Mouse (Mus musculus): ENCODE data around the gene Anxa9.

Gene Anxa9

GRCm38 (mm10) chr3:95284062-95284461 lies 22.9 kb downstream of the Anxa9 start:
- no peak for DNase-seq (ENCODE audit: extremely low spot score)

DNA sequence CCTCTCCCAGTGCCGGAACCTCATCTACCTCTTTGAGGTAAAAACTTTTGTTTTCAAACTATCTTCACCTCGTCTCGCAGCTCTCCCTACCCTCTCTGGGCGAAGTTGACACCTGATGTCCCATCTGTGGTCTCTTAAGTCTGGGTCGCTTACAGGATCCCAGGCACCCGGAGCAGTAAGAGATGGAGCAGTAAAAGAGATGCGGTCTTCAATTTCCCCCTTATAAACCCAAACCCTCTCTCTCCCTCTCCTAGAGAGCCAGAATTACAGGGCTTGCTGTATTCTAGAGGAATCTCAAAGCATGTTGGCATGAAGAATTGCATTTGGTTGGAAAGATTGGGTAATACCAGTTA lies 23.4 kb downstream of the Anxa9 start:
- no peak for DNase-seq (ENCODE audit: extremely low spot score)

DNA sequence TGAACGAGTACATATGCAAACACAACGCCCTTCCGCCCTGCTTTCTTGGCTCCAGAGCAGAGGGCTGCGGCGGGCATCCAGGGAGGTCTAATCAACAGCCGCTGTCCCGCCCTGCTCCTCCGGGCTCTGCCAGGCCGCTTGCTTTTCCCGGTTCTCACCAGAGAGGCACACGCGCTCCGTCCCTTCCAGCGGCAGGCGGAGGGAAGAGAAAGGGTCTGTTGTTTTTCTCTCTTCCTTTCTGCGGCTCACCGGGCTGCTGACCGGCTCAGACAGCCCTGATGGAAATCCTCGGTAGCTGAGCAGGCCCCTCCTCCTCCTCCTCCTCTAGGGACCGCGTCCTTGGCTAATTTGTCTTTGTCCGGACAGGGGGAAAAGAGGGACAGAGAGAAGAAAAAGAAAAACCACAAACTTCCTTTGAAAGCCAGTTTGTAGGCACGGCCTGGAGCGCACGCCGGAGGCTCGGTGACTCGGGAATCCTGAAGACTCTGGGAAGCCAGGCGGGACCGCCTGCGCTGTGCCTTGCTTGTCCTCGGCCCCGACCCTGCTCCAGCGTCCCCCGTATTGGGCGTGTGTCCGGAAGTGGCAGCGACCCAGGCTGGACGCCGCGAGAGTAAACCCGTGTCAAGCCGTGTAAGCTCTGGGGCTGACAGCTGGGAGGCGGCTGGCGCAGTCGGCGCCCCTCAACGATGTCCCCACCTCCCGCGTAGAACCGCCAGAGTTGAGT lies 23.9 kb downstream of the Anxa9 start:
- peak; percentile 84 for DNase-seq (ENCODE audit: extremely low spot score)

- no peak for DNase-seq (ENCODE audit: extremely low spot score)
Measured at GRCm38 (mm10) chr3:95282381-95282864, 24.6 kb downstream of the Anxa9 start.

DNA sequence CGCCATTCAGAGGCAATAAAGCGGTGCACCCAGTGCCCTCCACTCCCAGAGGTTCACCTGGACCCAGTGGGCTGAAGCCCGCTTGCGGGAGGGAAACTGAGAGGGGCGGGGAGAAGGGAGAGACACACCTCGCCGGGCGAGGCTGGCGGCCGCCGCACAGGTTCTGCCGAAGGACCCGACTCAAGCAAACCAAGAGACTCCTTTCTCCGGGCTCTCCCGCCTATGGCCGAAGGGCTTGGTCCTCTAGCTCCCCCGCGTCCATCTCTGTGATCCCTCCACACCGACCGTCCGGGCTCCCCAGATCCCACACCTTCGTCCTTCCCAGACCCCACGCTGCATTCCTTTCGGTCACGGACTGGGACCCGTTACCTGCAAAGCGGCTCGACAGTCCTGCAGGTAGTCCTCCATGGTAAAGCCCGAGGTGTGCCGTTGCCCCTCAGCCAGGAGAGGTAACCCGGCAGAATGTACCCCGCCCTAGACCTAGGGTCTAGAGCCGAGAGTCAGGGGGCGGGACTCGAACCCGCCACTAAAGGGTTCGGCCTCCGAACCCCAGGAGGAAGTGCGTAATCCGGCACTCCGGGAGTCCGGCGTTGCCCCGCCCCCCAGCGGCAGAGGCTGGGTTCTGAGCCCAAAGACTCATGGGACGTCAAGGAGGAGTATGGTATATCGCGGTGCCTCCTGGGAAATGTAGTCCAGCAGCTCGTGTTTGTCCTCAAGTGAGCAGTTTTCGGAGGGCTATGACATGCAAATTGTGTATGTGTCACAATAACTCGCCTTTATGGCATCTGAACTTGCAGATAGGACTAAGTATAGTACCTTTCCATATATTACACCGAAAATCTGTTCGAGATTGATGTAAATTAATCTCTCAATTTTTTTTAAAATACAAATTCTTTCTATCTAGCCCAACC lies 25.5 kb downstream of the Anxa9 start, which contains the start of the genes Mindy1 and Prune1:
Mindy1 (plus strand) TSS at position 130 of the 911 bp plus-strand sequence.
Prune1 (minus strand) TSS at position 861 of the 911 bp plus-strand sequence.
- peak; percentile 97 for DNase-seq (ENCODE audit: extremely low spot score)

DNA sequence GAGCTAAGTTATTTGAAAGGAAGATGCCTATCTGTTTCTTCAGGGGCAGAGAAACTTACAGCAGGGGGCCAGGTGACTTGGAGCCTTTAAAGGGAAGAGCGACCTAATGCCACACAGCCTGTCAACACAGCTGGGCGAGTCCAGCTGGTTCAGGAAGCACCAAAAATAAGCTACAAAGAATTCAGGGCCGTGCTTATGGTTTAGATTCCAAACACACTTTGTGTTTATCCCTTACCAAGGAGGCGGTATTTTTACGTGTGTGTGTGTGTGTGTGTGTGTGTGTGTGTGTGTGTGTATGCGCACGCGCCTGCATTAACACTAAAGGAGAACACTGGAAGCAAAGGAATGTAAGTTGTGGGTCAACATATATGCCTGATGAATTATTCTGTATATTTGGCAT lies 26.2 kb downstream of the Anxa9 start:
- no peak for DNase-seq (ENCODE audit: extremely low spot score)

DNA sequence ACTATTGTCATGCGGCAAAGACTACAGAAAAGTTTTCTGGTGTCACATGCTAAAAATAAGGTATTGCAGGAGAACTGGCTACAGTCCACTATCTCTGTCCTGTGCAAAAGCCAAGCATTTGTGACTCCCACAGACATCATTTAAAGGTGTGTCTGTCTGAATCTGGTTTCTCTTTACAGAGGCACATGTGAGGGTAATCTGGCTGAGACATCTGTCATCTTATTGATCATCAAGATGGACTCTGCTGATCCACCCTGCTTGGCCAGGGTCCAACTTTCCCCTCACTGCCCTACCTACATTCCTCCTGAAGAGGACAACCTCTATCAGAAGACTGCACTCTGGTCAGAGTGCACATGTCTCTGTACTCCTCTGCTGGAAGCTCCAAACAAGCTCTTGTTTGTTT lies 29.8 kb downstream of the Anxa9 start:
- DNase-seq (ENCODE audit: extremely low spot score): no peak

- no peak for DNase-seq (ENCODE audit: extremely low spot score)
Measured at GRCm38 (mm10) chr3:95276428-95276934, 30.5 kb downstream of the Anxa9 start.

GRCm38 (mm10) chr3:95275161-95275560 lies 31.8 kb downstream of the Anxa9 start:
- DNase-seq (ENCODE audit: extremely low spot score): no peak

DNA sequence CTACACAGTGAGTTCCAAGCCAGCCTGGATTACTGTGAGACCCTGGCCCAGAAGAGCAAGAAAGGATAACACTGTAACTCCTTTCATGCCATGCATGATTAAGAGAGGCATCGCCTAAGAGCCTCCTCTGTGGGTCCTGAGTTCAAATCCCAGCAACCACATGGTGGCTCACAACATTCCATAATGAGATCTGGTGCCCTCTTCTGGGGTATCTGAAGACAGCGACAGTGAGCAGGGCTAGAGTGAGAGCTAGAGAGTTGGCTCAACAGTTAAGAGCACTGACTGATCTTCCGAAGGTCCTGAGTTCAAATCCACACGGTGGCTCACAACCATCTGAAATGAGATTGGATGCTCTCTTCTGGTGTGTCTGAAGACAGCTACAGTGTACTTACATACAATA lies 32.5 kb downstream of the Anxa9 start:
- no peak for DNase-seq (ENCODE audit: extremely low spot score)

DNA sequence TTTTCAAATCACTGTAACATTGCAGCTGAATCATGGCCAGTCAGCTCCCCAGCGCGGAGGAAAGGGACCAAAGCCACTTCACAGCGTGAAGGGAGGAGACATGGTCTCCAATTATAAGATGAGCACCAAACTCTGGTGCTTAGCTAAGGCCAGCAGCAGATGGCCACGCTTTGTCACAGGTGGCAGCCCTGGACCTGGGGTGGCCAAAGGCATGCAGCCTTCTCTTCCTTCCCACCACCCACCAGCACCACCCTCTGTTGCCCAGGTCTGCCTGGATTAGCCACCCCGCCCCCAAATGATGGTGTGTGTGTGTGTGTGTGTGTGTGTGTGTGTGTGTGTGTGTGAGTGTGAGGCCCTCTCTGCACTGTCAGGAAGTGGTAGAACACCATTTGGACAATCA lies 33.5 kb downstream of the Anxa9 start:
- no peak for DNase-seq (ENCODE audit: extremely low spot score)

GRCm38 (mm10) chr3:95270766-95271364 lies 36.1 kb downstream of the Anxa9 start:
- DNase-seq (ENCODE audit: extremely low spot score): no peak

GRCm38 (mm10) chr3:95269789-95270188 lies 37.2 kb downstream of the Anxa9 start:
- DNase-seq (ENCODE audit: extremely low spot score): no peak

GRCm38 (mm10) chr3:95267855-95268254 lies 39.1 kb downstream of the Anxa9 start:
- no peak for DNase-seq (ENCODE audit: extremely low spot score)

DNA sequence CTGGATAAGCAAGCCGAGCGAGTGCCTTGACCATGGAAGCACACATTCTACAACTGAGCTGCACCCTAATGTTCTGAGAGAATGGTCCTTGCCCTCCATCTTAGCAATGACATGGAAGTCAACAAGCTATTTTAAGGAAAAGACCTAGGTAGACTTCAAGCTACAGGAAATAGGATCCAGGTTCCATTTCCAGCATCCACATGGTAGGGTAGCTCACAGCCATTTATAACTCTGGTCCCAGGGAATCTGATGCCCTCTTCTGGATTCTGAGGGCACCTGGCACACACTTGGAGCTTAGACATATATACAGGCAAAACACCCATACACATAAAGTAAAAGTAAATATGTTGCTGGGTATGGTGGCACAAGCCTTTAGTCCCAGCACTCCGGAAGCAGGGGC lies 40.9 kb downstream of the Anxa9 start:
- DNase-seq (ENCODE audit: extremely low spot score): no peak

GRCm38 (mm10) chr3:95264724-95265123 lies 42.3 kb downstream of the Anxa9 start:
- no peak for DNase-seq (ENCODE audit: extremely low spot score)

GRCm38 (mm10) chr3:95263089-95263739 lies 43.8 kb downstream of the Anxa9 start:
- DNase-seq (ENCODE audit: extremely low spot score): peak; percentile 85

- DNase-seq (ENCODE audit: extremely low spot score): no peak
Measured at GRCm38 (mm10) chr3:95261975-95262374, 45.0 kb downstream of the Anxa9 start.

- no peak for DNase-seq (ENCODE audit: extremely low spot score)
Measured at GRCm38 (mm10) chr3:95256931-95257330, 50.0 kb downstream of the Anxa9 start.

DNA sequence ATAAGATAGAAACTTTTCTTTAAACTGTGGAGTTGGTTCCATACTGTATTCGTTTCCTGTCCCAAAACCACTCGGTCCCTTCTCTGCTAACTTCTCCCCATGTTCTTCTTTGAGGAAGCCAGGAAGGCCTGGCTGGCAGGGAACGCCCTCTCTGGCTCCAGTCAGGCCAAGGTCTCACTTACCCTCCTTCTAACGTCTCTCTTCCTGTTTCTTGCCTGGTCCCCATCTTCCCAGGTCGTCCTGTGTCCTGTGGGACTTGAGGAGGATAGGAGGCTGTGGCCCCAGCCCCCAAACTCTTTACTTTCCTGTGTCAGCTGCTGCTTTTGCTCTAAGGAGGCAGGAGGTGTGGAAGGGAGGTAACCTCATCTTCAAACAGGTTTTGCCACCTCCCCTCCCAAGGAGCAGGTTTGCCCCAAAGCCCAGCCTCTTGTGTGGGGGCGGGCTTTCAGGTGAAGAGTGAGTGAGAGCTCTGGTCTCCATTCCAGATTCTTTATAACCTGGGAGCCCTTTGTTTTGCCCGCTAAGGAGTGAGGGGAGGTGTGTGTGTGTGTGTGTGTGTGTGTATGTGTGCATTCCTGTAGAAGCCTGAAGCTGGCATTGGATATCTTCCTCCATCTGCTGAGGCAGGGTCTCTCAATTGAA lies 56.1 kb downstream of the Anxa9 start, which contains the start of gene Bnipl:
Bnipl (minus strand) TSS at position 411 of the 642 bp plus-strand sequence.
- DNase-seq (ENCODE audit: extremely low spot score): no peak

GRCm38 (mm10) chr3:95250361-95250760 lies 56.6 kb downstream of the Anxa9 start:
- DNase-seq (ENCODE audit: extremely low spot score): no peak
